Mouse (Mus musculus): ENCODE measurements around the gene Senp8. TPM values are rescaled to one million over a fixed set of nuclear protein-coding genes. Genes with fewer than 3 reads are reported as not detected.

The Senp8 gene
- polyA plus RNA-seq, 1 experiment from 2014 or later = 13.5 TPM

- H3K9me3 ChIP-seq (ENCODE audit: control insufficient read depth, low read length) = no peaks in the 10 kb centered on the region
- H3K27me3 ChIP-seq (ENCODE audit: control insufficient read depth, insufficient read depth, low read length) = no peaks in the 10 kb centered on the region
- no peaks in the 10 kb centered on the region for H3K36me3 ChIP-seq (ENCODE audit: control insufficient read depth, insufficient read depth, low read length)
- H3K27ac ChIP-seq (ENCODE audit: low read depth, low read length) = no peak overlapping the region
- H3K4me3 ChIP-seq (ENCODE audit: low read depth, low read length) = no peak overlapping the region
- 91% methylated on average over 11 of the region's 11 CpGs for WGBS
- H3K4me1 ChIP-seq (ENCODE audit: control insufficient read depth, insufficient read depth, low read length) = peaks cover 5% of the 10 kb centered on the region; the same call in 1 of the 2 replicates
- no peak overlapping the region for H3K9ac ChIP-seq (replicated peaks; ENCODE audit: low read depth, low read length)
- H3K4me2 ChIP-seq (ENCODE audit: low read depth, low read length) = no peak overlapping the region
- ATAC-seq (ENCODE audit: low read depth) = no peak
Measured at GRCm38 (mm10) chr9:59748969-59749368, 1.5 kb downstream of the Senp8 start.

- peaks cover 5% of the 10 kb centered on the region; the same call in 1 of the 2 replicates for H3K4me1 ChIP-seq (ENCODE audit: control insufficient read depth, insufficient read depth, low read length)
- H3K4me3 ChIP-seq (ENCODE audit: low read depth, low read length) = no peak overlapping the region
- 96% methylated on average over 2 of the region's 2 CpGs for WGBS
- H3K9me3 ChIP-seq (ENCODE audit: control insufficient read depth, low read length) = no peaks in the 10 kb centered on the region
- H3K27me3 ChIP-seq (ENCODE audit: control insufficient read depth, insufficient read depth, low read length) = no peaks in the 10 kb centered on the region
- H3K36me3 ChIP-seq (ENCODE audit: control insufficient read depth, insufficient read depth, low read length) = no peaks in the 10 kb centered on the region
- ATAC-seq (ENCODE audit: low read depth) = no peak
- no peak overlapping the region for H3K27ac ChIP-seq (ENCODE audit: low read depth, low read length)
- no peak overlapping the region for H3K4me2 ChIP-seq (ENCODE audit: low read depth, low read length)
- no peak overlapping the region for H3K9ac ChIP-seq (replicated peaks; ENCODE audit: low read depth, low read length)
Measured at GRCm38 (mm10) chr9:59748387-59748786, 2.1 kb downstream of the Senp8 start.

- no peaks in the 10 kb centered on the region for H3K36me3 ChIP-seq (ENCODE audit: control insufficient read depth, insufficient read depth, low read length)
- H3K4me3 ChIP-seq (ENCODE audit: low read depth, low read length) = no peak overlapping the region
- ATAC-seq (ENCODE audit: low read depth) = no peak
- no peak overlapping the region for H3K9ac ChIP-seq (replicated peaks; ENCODE audit: low read depth, low read length)
- no peak overlapping the region for H3K27ac ChIP-seq (ENCODE audit: low read depth, low read length)
- H3K4me1 ChIP-seq (ENCODE audit: control insufficient read depth, insufficient read depth, low read length) = no peaks in the 10 kb centered on the region
- no peak overlapping the region for H3K4me2 ChIP-seq (ENCODE audit: low read depth, low read length)
- H3K9me3 ChIP-seq (ENCODE audit: control insufficient read depth, low read length) = no peaks in the 10 kb centered on the region
- no peaks in the 10 kb centered on the region for H3K27me3 ChIP-seq (ENCODE audit: control insufficient read depth, insufficient read depth, low read length)
- 96% methylated on average over 3 of the region's 3 CpGs for WGBS
Measured at GRCm38 (mm10) chr9:59743903-59744302, 6.6 kb downstream of the Senp8 start.

GRCm38 (mm10) chr9:59740593-59740992 lies 9.9 kb downstream of the Senp8 start:
- Histone ChIP-seq H3K9ac (replicated peaks; ENCODE audit: low read depth, low read length) (no peak overlapping the region), H3K36me3 (ENCODE audit: control insufficient read depth, insufficient read depth, low read length) (no peaks in the 10 kb centered on the region), H3K9me3 (ENCODE audit: control insufficient read depth, low read length) (no peaks in the 10 kb centered on the region), H3K27ac (ENCODE audit: low read depth, low read length) (no peak overlapping the region), H3K27me3 (ENCODE audit: control insufficient read depth, insufficient read depth, low read length) (no peaks in the 10 kb centered on the region), H3K4me3 (ENCODE audit: low read depth, low read length) (no peak overlapping the region), H3K4me2 (ENCODE audit: low read depth, low read length) (no peak overlapping the region), H3K4me1 (ENCODE audit: control insufficient read depth, insufficient read depth, low read length) (no peaks in the 10 kb centered on the region)
- ATAC-seq (ENCODE audit: low read depth) = no peak
- 91% methylated on average over 2 of the region's 2 CpGs for WGBS

DNA sequence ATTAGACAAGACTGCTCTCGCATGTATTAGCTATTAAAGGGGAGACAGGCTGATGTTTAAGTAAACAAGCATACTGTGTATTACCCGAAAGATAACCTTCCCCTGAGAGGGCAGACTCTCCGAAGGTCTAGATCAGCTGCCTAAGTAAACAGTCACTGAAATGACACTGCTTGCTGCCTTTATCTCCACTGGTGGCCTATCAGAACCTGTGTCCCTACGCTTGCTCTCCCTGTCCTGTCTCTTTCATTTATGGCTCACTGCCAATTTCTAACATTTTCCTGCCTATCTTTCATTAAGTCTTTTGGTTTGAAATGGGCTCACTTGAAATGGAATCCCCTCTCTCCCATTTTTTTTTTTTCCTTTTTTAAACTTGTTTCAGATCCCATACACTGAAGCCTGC lies 15.1 kb downstream of the Senp8 start:
- Histone ChIP-seq H3K36me3 (ENCODE audit: control insufficient read depth, insufficient read depth, low read length) (no peaks in the 10 kb centered on the region; the same call in 1 of the 2 replicates), H3K4me2 (ENCODE audit: low read depth, low read length) (no peak overlapping the region), H3K27ac (ENCODE audit: low read depth, low read length) (no peak overlapping the region), H3K4me1 (ENCODE audit: control insufficient read depth, insufficient read depth, low read length) (no peaks in the 10 kb centered on the region), H3K4me3 (ENCODE audit: low read depth, low read length) (no peak overlapping the region), H3K9me3 (ENCODE audit: control insufficient read depth, low read length) (no peaks in the 10 kb centered on the region), H3K27me3 (ENCODE audit: control insufficient read depth, insufficient read depth, low read length) (no peaks in the 10 kb centered on the region), H3K9ac (replicated peaks; ENCODE audit: low read depth, low read length) (no peak overlapping the region)
- 71% methylated on average over 4 of the region's 4 CpGs for WGBS
- no peak for ATAC-seq (ENCODE audit: low read depth)

DNA sequence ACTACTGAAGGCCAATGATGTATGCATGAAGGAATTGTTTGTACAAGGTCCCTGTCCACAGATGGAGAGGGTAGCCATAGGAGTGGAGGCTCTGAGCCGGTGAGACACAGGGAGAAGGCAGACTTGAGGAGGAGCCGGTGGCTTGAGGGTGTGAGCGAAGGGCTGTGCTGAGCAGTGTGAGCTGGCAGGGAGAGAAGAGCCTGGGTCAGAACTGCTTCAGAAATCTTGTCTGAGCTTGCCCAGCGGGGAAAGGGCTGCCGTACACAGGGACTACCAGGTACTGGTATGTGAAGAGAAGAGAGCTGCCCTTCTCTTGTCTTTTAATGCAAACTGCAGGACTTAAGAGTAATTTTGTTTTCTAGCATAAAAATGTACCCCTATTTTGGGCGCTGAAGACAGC lies 17.4 kb downstream of the Senp8 start:
- WGBS = 83% methylated on average over 6 of the region's 6 CpGs
- H3K4me1 ChIP-seq (ENCODE audit: control insufficient read depth, insufficient read depth, low read length) = no peaks in the 10 kb centered on the region
- no peaks in the 10 kb centered on the region for H3K9me3 ChIP-seq (ENCODE audit: control insufficient read depth, low read length)
- H3K36me3 ChIP-seq (ENCODE audit: control insufficient read depth, insufficient read depth, low read length) = no peaks in the 10 kb centered on the region; the same call in 1 of the 2 replicates
- H3K27ac ChIP-seq (ENCODE audit: low read depth, low read length) = no peak overlapping the region
- no peak overlapping the region for H3K4me3 ChIP-seq (ENCODE audit: low read depth, low read length)
- ATAC-seq (ENCODE audit: low read depth) = no peak
- H3K27me3 ChIP-seq (ENCODE audit: control insufficient read depth, insufficient read depth, low read length) = no peaks in the 10 kb centered on the region
- H3K4me2 ChIP-seq (ENCODE audit: low read depth, low read length) = no peak overlapping the region
- H3K9ac ChIP-seq (replicated peaks; ENCODE audit: low read depth, low read length) = no peak overlapping the region

GRCm38 (mm10) chr9:59731136-59731535 lies 19.4 kb downstream of the Senp8 start:
- Histone ChIP-seq H3K27ac (ENCODE audit: low read depth, low read length) (no peak overlapping the region), H3K9ac (replicated peaks; ENCODE audit: low read depth, low read length) (no peak overlapping the region), H3K4me1 (ENCODE audit: control insufficient read depth, insufficient read depth, low read length) (no peaks in the 10 kb centered on the region), H3K27me3 (ENCODE audit: control insufficient read depth, insufficient read depth, low read length) (no peaks in the 10 kb centered on the region), H3K4me3 (ENCODE audit: low read depth, low read length) (no peak overlapping the region), H3K36me3 (ENCODE audit: control insufficient read depth, insufficient read depth, low read length) (no peaks in the 10 kb centered on the region; the same call in 1 of the 2 replicates), H3K9me3 (ENCODE audit: control insufficient read depth, low read length) (no peaks in the 10 kb centered on the region), H3K4me2 (ENCODE audit: low read depth, low read length) (no peak overlapping the region)
- no peak for ATAC-seq (ENCODE audit: low read depth)
- WGBS = 92% methylated on average over 5 of the region's 5 CpGs

DNA sequence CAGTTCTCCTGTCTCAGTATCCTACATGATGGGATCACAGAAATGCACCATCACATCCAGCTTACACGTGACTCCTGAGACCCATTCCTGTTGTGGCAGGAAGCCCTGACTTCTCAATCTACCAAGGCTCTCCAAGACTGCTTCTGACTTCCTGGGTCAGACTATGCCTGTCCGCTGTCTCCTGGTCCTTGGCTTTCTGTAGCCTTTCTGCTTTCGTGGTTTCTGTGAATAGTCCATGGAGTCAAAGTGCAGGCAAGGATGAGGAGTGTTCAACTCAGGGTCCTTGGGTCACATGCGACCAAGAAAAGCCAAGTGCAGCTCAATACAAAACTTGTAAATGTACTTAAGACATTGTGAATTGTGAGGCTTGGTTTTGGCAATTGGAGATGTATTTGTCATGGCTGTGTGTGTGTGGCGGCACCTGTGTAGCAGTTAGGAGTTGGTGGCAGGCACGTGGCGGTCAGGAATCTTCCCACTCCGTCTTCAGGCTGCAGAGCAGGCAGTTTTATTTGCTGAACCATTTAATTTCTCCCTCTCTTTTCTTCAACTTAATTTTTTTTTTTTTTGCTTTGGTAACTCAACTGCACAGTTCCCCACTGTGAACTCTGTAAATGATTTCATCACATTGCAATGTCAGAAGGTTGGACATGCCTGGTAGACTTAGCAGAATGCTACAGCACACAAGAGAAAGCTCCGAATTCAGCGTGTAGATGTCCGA lies 22.8 kb downstream of the Senp8 start:
- ATAC-seq (ENCODE audit: low read depth) = no peak
- 89% methylated on average over 11 of the region's 11 CpGs for WGBS
- H3K4me1 ChIP-seq (ENCODE audit: control insufficient read depth, insufficient read depth, low read length) = peaks cover 10% of the 10 kb centered on the region

GRCm38 (mm10) chr9:59725515-59725914 lies 25.0 kb downstream of the Senp8 start:
- Histone ChIP-seq H3K4me3 (ENCODE audit: low read depth, low read length) (no peak overlapping the region), H3K9me3 (ENCODE audit: control insufficient read depth, low read length) (no peaks in the 10 kb centered on the region), H3K27ac (ENCODE audit: low read depth, low read length) (no peak overlapping the region), H3K4me1 (ENCODE audit: control insufficient read depth, insufficient read depth, low read length) (peaks cover 10% of the 10 kb centered on the region), H3K27me3 (ENCODE audit: control insufficient read depth, insufficient read depth, low read length) (no peaks in the 10 kb centered on the region), H3K9ac (replicated peaks; ENCODE audit: low read depth, low read length) (no peak overlapping the region), H3K36me3 (ENCODE audit: control insufficient read depth, insufficient read depth, low read length) (no peaks in the 10 kb centered on the region), H3K4me2 (ENCODE audit: low read depth, low read length) (no peak overlapping the region)
- 77% methylated on average over 10 of the region's 10 CpGs for WGBS
- ATAC-seq (ENCODE audit: low read depth) = no peak

More for the DNA sequence above, 22.8 kb downstream of the Senp8 start:
- Histone ChIP-seq H3K27me3 (ENCODE audit: control insufficient read depth, insufficient read depth, low read length) (no peaks in the 10 kb centered on the region), H3K9ac (replicated peaks; ENCODE audit: low read depth, low read length) (no peak overlapping the region), H3K4me3 (ENCODE audit: low read depth, low read length) (no peak overlapping the region), H3K36me3 (ENCODE audit: control insufficient read depth, insufficient read depth, low read length) (no peaks in the 10 kb centered on the region), H3K9me3 (ENCODE audit: control insufficient read depth, low read length) (no peaks in the 10 kb centered on the region), H3K4me2 (ENCODE audit: low read depth, low read length) (no peak overlapping the region), H3K27ac (ENCODE audit: low read depth, low read length) (no peak overlapping the region)

Data from neural tube, embryonic 14.5 days (tissue).